Mouse (Mus musculus): ENCODE results near the gene Dbf4.

Dbf4 gene

DNA sequence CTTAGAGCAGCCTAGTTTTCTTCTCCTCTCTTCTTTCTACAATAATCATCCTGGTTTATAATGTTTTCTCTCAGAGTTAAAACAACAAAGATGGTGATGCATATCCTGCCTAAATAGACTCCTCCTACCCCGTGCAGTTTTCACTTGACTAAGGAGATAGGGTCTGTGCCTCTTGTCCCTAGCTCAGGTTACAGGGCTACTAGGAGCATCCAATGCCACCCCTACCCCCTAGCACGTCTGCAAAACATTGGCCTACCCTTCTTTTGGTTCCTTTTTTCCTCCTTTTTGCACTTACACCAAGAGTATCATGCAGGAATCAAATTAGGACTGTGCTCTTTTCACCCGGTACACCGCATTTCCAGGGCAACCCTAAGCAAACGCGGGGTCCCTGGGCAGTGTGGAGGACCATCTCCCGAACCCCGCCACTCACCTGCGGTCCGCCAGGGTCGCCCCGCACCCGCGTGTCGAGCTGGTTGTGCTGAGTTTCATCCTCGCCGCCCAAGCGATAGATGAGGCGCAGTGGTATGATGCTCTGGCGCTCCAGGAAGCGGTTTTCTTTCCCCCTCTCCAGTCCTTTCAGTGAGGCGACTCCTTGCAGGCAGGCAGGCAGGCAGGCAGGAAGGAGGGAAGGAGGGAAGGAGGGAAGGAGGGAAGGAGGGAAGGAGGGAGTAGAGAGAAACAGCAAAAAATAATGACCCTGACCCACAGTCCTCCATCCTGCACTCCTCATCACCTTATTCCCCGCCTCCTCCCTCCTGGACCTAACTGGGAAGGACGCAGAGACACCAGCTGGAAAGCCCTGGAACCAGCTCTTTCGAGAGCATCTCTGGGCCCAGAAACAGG lies 55.5 kb downstream of the Dbf4 start:
- 4% methylated on average over 25 of the region's 25 CpGs for WGBS

DNA sequence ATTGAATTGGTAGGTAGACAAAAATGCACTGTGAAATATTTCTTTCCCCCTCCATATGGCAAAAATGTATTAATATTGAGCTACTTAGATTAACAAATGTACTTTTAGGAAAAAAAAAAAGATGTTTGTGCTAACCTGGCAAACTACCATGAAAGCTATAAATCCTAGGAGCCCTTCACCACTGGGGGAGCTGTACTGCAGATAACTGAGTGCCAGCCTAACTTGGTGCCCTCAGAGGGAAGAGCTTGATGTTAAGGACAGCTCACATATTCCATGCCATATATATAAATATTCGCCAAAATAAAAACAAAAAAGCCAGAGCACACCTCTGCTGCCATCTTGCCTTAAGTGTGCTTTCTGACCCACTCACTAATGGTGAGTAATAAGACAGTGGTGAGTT lies 60.2 kb downstream of the Dbf4 start:
- 71% methylated on average over 1 of the region's 1 CpGs for WGBS

DNA sequence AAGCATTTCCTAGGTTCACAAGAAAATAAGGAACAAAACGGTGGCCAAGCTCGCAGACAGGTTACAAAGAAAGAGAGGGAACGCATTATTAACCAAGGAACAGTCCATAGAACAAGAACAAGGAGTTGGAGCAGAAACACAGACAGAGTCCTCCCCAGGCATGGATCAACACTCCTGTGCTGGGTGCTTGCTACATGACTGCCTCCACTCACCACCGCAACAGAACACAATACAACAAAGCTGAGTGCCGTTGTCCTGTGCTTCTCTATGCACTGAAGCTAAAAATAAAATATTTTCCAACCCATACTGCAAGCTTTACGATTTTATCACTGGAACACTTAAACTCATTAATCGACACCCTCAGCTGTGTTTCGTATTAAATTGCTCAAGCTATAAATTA lies 64.8 kb downstream of the Dbf4 start:
- WGBS, result 64% methylated on average over 8 of the region's 8 CpGs

GRCm38 (mm10) chr5:8356885-8357651 lies 65.4 kb downstream of the Dbf4 start:
- 35% methylated on average over 13 of the region's 13 CpGs for WGBS

DNA sequence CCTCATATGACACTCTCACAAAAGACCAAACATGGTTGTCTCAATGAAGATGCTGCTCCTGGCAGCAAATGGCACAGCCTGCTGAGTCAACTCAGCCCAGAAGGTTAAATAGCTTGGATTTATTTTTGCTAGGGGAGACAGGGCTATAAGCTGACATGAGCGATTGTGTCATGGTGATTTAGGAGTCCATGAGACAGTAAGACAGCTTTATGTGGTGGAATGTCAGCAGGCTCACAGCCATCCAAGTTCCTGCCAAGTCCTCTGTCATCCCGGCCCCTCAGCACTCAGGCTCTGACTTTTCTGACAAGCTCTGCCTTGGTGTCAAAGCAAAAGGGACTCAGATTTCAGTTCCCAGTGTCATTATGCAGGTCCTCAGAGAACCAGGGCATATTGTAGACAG lies 66.2 kb downstream of the Dbf4 start:
- 51% methylated on average over 2 of the region's 2 CpGs for WGBS

DNA sequence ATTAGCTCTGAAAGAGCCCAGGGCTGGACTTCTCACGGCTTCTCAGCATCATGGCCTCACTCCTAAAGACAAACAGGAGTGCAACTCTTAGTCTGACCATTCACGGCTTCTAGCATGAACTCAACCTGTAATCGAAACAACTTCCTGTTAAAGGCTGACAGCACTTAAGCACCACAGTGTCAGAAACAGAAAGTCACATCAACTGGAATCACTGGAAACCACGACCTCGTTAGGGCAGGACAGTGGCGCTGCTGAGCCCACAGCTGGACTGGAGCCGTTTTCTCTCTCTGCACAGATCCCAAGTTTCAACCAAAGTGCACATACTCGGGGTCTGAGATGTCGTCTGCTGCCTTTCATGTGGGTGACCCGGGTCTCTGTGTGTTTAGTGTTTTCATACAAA lies 73.0 kb downstream of the Dbf4 start:
- 73% methylated on average over 10 of the region's 10 CpGs for WGBS
